Mouse (Mus musculus): ENCODE measurements around the gene Gm37240. TPM values are rescaled to one million over a fixed set of nuclear protein-coding genes. Genes with fewer than 3 reads are reported as not detected.

Gm37240 gene
- polyA plus RNA-seq, 1 experiment from 2014 or later = 3.2 TPM

DNA sequence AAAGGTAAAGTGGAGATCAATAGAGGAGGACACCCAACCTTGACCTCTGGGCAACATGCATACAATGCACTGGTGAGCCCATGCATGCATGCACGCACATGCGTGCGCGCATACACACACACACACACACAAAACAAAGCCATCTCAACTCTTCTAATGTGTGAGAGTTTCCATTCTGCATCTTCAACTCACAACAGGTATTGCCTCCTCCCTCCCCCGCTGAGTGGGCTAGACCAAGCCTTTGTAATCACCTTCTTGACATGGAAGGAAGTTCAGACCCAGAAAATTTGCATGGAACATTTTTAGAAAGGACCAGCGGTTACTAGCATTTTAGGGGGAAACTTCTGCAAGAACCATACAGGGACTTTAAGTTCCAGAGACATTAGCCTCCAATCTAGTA lies 1213.8 kb downstream of the Gm37240 start:
- ATAC-seq (replicated peaks; ENCODE audit: insufficient number of reproducible peaks, low FRiP score, low TSS enrichment, low read depth) (no peak), DNase-seq (ENCODE audit: low spot score) (no peak)
- no peak overlapping the region for H3K4me2 ChIP-seq (ENCODE audit: low read depth, low read length)
- no peak overlapping the region for H3K9ac ChIP-seq (replicated peaks; ENCODE audit: low read length)
- H3K4me3 ChIP-seq (ENCODE audit: low read depth, low read length) = no peak overlapping the region
- H3K4me1 ChIP-seq (ENCODE audit: control insufficient read depth, insufficient read depth, low read length) = no peaks in the 10 kb centered on the region
- H3K27me3 ChIP-seq (ENCODE audit: control insufficient read depth, insufficient read depth, low read length) = no peaks in the 10 kb centered on the region
- WGBS = 96% methylated on average over 6 of the region's 6 CpGs
- no peaks in the 10 kb centered on the region for H3K9me3 ChIP-seq (replicated peaks; ENCODE audit: control insufficient read depth, low read length)
- H3K36me3 ChIP-seq (replicated peaks; ENCODE audit: control insufficient read depth, insufficient read depth, low read depth, low read length) = no peaks in the 10 kb centered on the region
- H3K27ac ChIP-seq (replicated peaks; ENCODE audit: low read depth, low read length) = no peak overlapping the region

DNA sequence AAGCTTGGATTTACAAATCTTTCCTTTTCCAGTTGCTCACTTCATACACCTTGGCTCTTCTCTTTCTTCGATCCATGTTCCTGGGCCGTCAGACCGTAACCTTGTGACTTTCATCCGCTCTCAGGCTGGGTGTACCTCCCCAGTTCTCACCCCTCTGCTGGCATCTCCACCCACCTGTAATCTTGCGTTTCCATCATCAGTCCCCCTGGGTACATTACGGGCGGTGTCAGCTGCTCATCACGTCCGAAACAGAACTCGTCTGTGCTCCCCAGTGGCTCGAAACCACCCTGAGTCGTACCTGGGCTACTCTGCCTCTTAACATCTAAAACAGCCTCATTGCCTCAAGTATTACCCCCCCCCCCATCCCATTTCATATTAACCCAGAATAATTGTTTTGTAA lies 1215.2 kb downstream of the Gm37240 start:
- H3K4me2 ChIP-seq (ENCODE audit: low read depth, low read length) = no peak overlapping the region
- no peak for ATAC-seq (replicated peaks; ENCODE audit: insufficient number of reproducible peaks, low FRiP score, low TSS enrichment, low read depth)
- H3K36me3 ChIP-seq (replicated peaks; ENCODE audit: control insufficient read depth, insufficient read depth, low read depth, low read length) = no peaks in the 10 kb centered on the region
- H3K4me1 ChIP-seq (ENCODE audit: control insufficient read depth, insufficient read depth, low read length) = no peaks in the 10 kb centered on the region
- no peak overlapping the region for H3K9ac ChIP-seq (replicated peaks; ENCODE audit: low read length)
- H3K4me3 ChIP-seq (ENCODE audit: low read depth, low read length) = no peak overlapping the region
- H3K27me3 ChIP-seq (ENCODE audit: control insufficient read depth, insufficient read depth, low read length) = no peaks in the 10 kb centered on the region
- no peaks in the 10 kb centered on the region for H3K9me3 ChIP-seq (replicated peaks; ENCODE audit: control insufficient read depth, low read length)
- 94% methylated on average over 12 of the region's 12 CpGs for WGBS
- no peak overlapping the region for H3K27ac ChIP-seq (replicated peaks; ENCODE audit: low read depth, low read length)
- no peak for DNase-seq (ENCODE audit: low spot score)

DNA sequence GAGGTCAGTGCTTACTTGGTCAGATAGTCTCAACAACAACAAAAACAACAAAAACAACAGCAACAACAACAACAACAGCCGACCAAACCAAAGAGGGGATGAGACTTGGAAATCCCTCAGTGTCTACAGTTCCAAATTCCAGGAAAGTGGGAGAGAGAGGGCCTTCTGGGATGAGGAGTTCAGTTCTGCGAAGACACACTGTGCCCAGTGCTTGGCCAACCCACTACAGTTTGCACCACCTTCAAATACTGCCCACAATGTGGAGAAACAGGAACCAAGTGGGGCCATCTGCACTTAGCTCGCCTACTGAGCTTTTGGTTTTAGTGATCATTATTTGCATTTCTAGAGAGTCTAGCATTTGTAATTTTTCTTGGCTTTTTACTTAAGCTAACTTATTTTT lies 1218.4 kb downstream of the Gm37240 start:
- no peaks in the 10 kb centered on the region for H3K36me3 ChIP-seq (replicated peaks; ENCODE audit: control insufficient read depth, insufficient read depth, low read depth, low read length)
- peaks cover 8% of the 10 kb centered on the region for H3K27me3 ChIP-seq (ENCODE audit: control insufficient read depth, insufficient read depth, low read length)
- H3K4me3 ChIP-seq (ENCODE audit: low read depth, low read length) = no peak overlapping the region
- DNase-seq (ENCODE audit: low spot score) = no peak
- peaks cover 4% of the 10 kb centered on the region; the same call in 1 of the 2 replicates for H3K4me1 ChIP-seq (ENCODE audit: control insufficient read depth, insufficient read depth, low read length)
- no peak overlapping the region for H3K27ac ChIP-seq (replicated peaks; ENCODE audit: low read depth, low read length)
- no peak overlapping the region for H3K4me2 ChIP-seq (ENCODE audit: low read depth, low read length)
- H3K9me3 ChIP-seq (replicated peaks; ENCODE audit: control insufficient read depth, low read length) = no peaks in the 10 kb centered on the region
- 85% methylated on average over 3 of the region's 3 CpGs for WGBS
- ATAC-seq (replicated peaks; ENCODE audit: insufficient number of reproducible peaks, low FRiP score, low TSS enrichment, low read depth) = no peak
- no peak overlapping the region for H3K9ac ChIP-seq (replicated peaks; ENCODE audit: low read length)

DNA sequence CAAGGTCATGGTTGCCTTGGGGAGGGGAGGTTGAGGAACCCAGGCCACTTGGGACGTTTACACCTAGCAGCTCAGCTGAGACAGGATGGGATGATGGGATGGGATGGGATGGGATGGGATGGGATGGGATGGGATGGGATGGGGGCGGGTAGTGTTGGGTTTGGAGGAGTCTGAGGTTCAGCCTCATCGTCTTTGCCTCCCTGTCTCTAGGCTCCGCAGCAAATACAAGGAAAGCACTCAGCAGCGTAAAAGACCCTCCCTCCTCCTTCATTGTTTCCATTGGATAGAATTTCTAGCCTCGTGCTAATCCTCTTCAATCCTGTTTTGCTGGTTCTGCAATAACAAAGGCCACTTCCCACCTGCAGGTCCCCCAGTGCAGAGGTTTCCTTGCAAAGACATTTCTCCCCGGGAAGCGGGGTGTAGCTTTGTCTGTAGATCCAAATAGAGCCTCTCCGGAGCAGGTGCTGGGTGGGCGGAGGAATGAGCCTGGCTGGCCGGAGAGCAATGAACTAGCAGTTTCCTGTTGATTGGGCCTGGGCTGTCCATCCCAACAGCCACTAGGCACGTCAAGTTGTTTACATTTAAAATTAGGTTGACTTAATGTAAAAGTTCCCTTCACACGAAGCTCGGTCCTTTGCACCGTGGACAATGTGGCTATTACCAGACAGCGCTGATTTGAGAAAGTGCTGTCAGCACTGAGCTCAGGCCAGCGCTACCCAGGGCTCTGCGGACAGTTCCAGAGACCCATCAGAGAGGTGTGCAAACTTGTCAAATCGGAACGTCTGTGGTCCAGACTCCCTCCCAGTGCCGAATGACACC lies 1221.9 kb downstream of the Gm37240 start:
- H3K27ac ChIP-seq (replicated peaks; ENCODE audit: low read depth, low read length) = no peak overlapping the region
- no peaks in the 10 kb centered on the region for H3K36me3 ChIP-seq (replicated peaks; ENCODE audit: control insufficient read depth, insufficient read depth, low read depth, low read length)
- H3K4me2 ChIP-seq (ENCODE audit: low read depth, low read length) = peak overlapping the region; percentile 43
- H3K4me1 ChIP-seq (ENCODE audit: control insufficient read depth, insufficient read depth, low read length) = peaks cover 4% of the 10 kb centered on the region; the same call in 1 of the 2 replicates
- no peaks in the 10 kb centered on the region for H3K9me3 ChIP-seq (replicated peaks; ENCODE audit: control insufficient read depth, low read length)
- peak overlapping the region; percentile 13; the same call in 1 of the 2 replicates for H3K4me3 ChIP-seq (ENCODE audit: low read depth, low read length)
- ATAC-seq (replicated peaks; ENCODE audit: insufficient number of reproducible peaks, low FRiP score, low TSS enrichment, low read depth) = peak; percentile 72
- peak overlapping the region; percentile 22 for H3K9ac ChIP-seq (replicated peaks; ENCODE audit: low read length)
- peaks cover 8% of the 10 kb centered on the region for H3K27me3 ChIP-seq (ENCODE audit: control insufficient read depth, insufficient read depth, low read length)
- 2% methylated on average over 21 of the region's 21 CpGs for WGBS
- DNase-seq (ENCODE audit: low spot score) = peak; percentile 62

DNA sequence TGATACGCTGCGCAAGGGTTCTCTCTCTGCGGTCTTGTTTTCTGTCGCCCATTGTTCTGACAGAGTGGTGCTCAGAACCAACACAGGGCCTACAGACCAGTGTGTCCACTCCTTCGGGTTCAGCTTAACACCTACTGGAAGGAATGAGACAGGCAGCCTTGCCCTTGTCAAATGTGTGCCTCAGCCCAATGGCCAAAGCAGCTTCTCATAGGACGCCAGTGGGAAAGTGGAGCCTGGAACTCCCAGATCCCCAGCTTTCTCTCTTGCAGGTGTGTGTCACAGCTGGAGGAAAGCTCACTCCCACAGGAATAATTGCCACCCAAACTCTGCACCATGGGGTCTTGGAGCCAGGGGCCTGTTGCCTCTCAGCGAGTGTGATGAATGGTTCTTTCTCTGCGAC lies 1222.6 kb downstream of the Gm37240 start:
- ATAC-seq (replicated peaks; ENCODE audit: insufficient number of reproducible peaks, low FRiP score, low TSS enrichment, low read depth) = no peak
- H3K36me3 ChIP-seq (replicated peaks; ENCODE audit: control insufficient read depth, insufficient read depth, low read depth, low read length) = no peaks in the 10 kb centered on the region
- no peak overlapping the region for H3K4me2 ChIP-seq (ENCODE audit: low read depth, low read length)
- H3K9ac ChIP-seq (replicated peaks; ENCODE audit: low read length) = no peak overlapping the region
- H3K4me1 ChIP-seq (ENCODE audit: control insufficient read depth, insufficient read depth, low read length) = peaks cover 4% of the 10 kb centered on the region; the same call in 1 of the 2 replicates
- no peaks in the 10 kb centered on the region for H3K9me3 ChIP-seq (replicated peaks; ENCODE audit: control insufficient read depth, low read length)
- 62% methylated on average over 8 of the region's 8 CpGs for WGBS
- no peak for DNase-seq (ENCODE audit: low spot score)
- peaks cover 8% of the 10 kb centered on the region for H3K27me3 ChIP-seq (ENCODE audit: control insufficient read depth, insufficient read depth, low read length)
- no peak overlapping the region for H3K27ac ChIP-seq (replicated peaks; ENCODE audit: low read depth, low read length)
- H3K4me3 ChIP-seq (ENCODE audit: low read depth, low read length) = no peak overlapping the region

DNA sequence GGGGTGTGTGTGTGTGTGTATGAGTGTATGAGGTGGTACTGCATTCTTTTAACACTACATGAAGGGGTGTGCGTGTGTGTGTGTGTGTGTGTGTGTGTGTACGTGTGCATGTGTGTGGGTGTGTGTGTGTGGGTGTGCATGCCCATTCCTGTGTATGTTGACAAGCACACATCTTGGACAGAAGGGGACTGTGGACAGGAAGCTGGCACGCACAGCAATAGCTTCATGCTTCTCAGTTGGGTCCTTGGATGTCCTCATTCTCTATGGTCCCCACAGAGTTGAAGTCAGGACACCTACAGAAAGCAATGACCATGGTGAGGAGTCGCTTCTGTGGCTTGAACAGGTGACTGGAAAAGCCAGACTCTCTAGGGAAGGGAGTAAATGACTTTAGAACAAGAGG lies 1223.5 kb downstream of the Gm37240 start:
- ATAC-seq (replicated peaks; ENCODE audit: insufficient number of reproducible peaks, low FRiP score, low TSS enrichment, low read depth) (no peak), DNase-seq (ENCODE audit: low spot score) (no peak)
- no peaks in the 10 kb centered on the region for H3K9me3 ChIP-seq (replicated peaks; ENCODE audit: control insufficient read depth, low read length)
- WGBS = 77% methylated on average over 4 of the region's 4 CpGs
- no peaks in the 10 kb centered on the region for H3K36me3 ChIP-seq (replicated peaks; ENCODE audit: control insufficient read depth, insufficient read depth, low read depth, low read length)
- no peak overlapping the region for H3K4me2 ChIP-seq (ENCODE audit: low read depth, low read length)
- no peak overlapping the region for H3K27ac ChIP-seq (replicated peaks; ENCODE audit: low read depth, low read length)
- no peak overlapping the region for H3K9ac ChIP-seq (replicated peaks; ENCODE audit: low read length)
- H3K4me1 ChIP-seq (ENCODE audit: control insufficient read depth, insufficient read depth, low read length) = peaks cover 4% of the 10 kb centered on the region; the same call in 1 of the 2 replicates
- peaks cover 8% of the 10 kb centered on the region for H3K27me3 ChIP-seq (ENCODE audit: control insufficient read depth, insufficient read depth, low read length)
- H3K4me3 ChIP-seq (ENCODE audit: low read depth, low read length) = no peak overlapping the region

DNA sequence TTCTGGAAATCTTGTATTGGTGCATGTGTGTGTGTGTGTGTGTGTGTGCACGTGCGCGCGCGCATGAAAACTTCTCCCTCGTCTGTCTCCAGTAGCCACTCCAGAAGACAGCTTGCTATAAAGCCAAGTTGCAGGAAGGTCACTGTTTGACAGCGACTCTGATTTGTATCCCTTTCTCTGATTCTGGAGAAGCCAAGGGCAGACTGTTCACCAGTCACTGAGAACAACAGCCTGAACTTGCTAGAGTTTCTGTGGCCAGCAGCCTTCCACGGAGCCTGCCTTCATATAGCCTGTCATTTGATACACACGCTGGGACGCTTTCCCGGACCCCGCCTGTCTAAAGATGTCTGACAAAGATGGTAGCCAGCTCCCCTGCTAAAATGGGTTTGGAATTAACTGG lies 1224.2 kb downstream of the Gm37240 start:
- Histone ChIP-seq H3K9me3 (replicated peaks; ENCODE audit: control insufficient read depth, low read length) (no peaks in the 10 kb centered on the region), H3K27ac (replicated peaks; ENCODE audit: low read depth, low read length) (no peak overlapping the region), H3K36me3 (replicated peaks; ENCODE audit: control insufficient read depth, insufficient read depth, low read depth, low read length) (no peaks in the 10 kb centered on the region), H3K27me3 (ENCODE audit: control insufficient read depth, insufficient read depth, low read length) (peaks cover 8% of the 10 kb centered on the region), H3K4me2 (ENCODE audit: low read depth, low read length) (no peak overlapping the region), H3K4me1 (ENCODE audit: control insufficient read depth, insufficient read depth, low read length) (peaks cover 4% of the 10 kb centered on the region; the same call in 1 of the 2 replicates), H3K9ac (replicated peaks; ENCODE audit: low read length) (no peak overlapping the region), H3K4me3 (ENCODE audit: low read depth, low read length) (no peak overlapping the region)
- WGBS = 76% methylated on average over 12 of the region's 12 CpGs
- ATAC-seq (replicated peaks; ENCODE audit: insufficient number of reproducible peaks, low FRiP score, low TSS enrichment, low read depth) (no peak), DNase-seq (ENCODE audit: low spot score) (peak; percentile 36)

DNA sequence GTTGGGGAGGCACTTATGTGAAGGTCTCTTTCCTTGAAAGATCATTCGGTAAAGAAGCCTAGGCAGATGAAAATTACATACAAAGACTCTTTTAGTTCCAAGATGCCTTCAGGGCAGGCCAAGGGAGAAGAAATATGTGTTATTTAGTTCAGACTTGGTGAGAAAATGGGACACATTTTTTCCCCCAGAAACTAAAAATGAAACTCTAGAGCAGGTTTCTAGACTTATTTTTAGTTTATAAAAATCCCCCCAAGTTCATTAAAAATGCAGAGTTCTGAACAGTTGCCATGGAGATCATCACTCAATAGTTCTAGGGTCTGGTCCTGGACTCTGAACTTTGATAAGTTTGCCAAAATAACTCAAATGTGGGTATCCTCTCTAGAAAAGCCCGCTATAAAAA lies 1226.9 kb downstream of the Gm37240 start:
- ATAC-seq (replicated peaks; ENCODE audit: insufficient number of reproducible peaks, low FRiP score, low TSS enrichment, low read depth) = no peak
- WGBS = 61% methylated on average over 2 of the region's 2 CpGs
- Histone ChIP-seq H3K27ac (replicated peaks; ENCODE audit: low read depth, low read length) (no peak overlapping the region), H3K36me3 (replicated peaks; ENCODE audit: control insufficient read depth, insufficient read depth, low read depth, low read length) (no peaks in the 10 kb centered on the region), H3K4me1 (ENCODE audit: control insufficient read depth, insufficient read depth, low read length) (peaks cover under 1% of the 10 kb centered on the region; the same call in 1 of the 2 replicates), H3K4me3 (ENCODE audit: low read depth, low read length) (no peak overlapping the region), H3K27me3 (ENCODE audit: control insufficient read depth, insufficient read depth, low read length) (peaks cover 5% of the 10 kb centered on the region), H3K9ac (replicated peaks; ENCODE audit: low read length) (no peak overlapping the region), H3K9me3 (replicated peaks; ENCODE audit: control insufficient read depth, low read length) (no peaks in the 10 kb centered on the region), H3K4me2 (ENCODE audit: low read depth, low read length) (no peak overlapping the region)
- DNase-seq (ENCODE audit: low spot score) = no peak
